Mouse (Mus musculus): ENCODE measurements around the gene Chpf. TPM values are rescaled to one million over a fixed set of nuclear protein-coding genes. Genes with fewer than 3 reads are reported as not detected.

Chpf gene
- polyA plus RNA-seq, 1 experiment from 2014 or later, result 37.5 TPM

GRCm38 (mm10) chr1:75469287-75469825 lies 9.8 kb downstream of the Chpf start:
- Histone ChIP-seq H3K27me3 (ENCODE audit: control insufficient read depth, insufficient read depth, low read depth, low read length) (no peaks in the 10 kb centered on the region), H3K4me2 (ENCODE audit: low read length) (no peak overlapping the region), H3K4me3 (ENCODE audit: low read depth, low read length) (no peak overlapping the region), H3K9me3 (replicated peaks; ENCODE audit: control insufficient read depth, low read length, poor library complexity, severe bottlenecking) (no peaks in the 10 kb centered on the region), H3K4me1 (ENCODE audit: control insufficient read depth, insufficient read depth, low read length) (peaks cover 9% of the 10 kb centered on the region), H3K27ac (ENCODE audit: low read length) (no peak overlapping the region), H3K9ac (ENCODE audit: low read depth, low read length) (no peak overlapping the region), H3K36me3 (ENCODE audit: control insufficient read depth, insufficient read depth, low read length) (peaks cover 13% of the 10 kb centered on the region; the same call in 1 of the 2 replicates)
- WGBS, result 83% methylated on average over 17 of the region's 17 CpGs
- ATAC-seq, result no peak

GRCm38 (mm10) chr1:75467215-75467927 lies 11.7 kb downstream of the Chpf start:
- Histone ChIP-seq H3K9ac (ENCODE audit: low read depth, low read length) (no peak overlapping the region), H3K27ac (ENCODE audit: low read length) (0 out of 2 replicates have a peak overlapping the region, but pooled peaks have one; percentile 1), H3K27me3 (ENCODE audit: control insufficient read depth, insufficient read depth, low read depth, low read length) (no peaks in the 10 kb centered on the region), H3K4me3 (ENCODE audit: low read depth, low read length) (no peak overlapping the region), H3K4me2 (ENCODE audit: low read length) (0 out of 2 replicates have a peak overlapping the region, but pooled peaks have one; percentile 22), H3K4me1 (ENCODE audit: control insufficient read depth, insufficient read depth, low read length) (peaks cover 12% of the 10 kb centered on the region), H3K36me3 (ENCODE audit: control insufficient read depth, insufficient read depth, low read length) (0 out of 2 replicates have a peak, but pooled peaks cover 2% of the 10 kb centered on the region), H3K9me3 (replicated peaks; ENCODE audit: control insufficient read depth, low read length, poor library complexity, severe bottlenecking) (no peaks in the 10 kb centered on the region)
- ATAC-seq, result peak; percentile 76
- WGBS, result 4% methylated on average over 14 of the region's 14 CpGs

- peaks cover 17% of the 10 kb centered on the region for H3K4me1 ChIP-seq (ENCODE audit: control insufficient read depth, insufficient read depth, low read length)
- no peak overlapping the region for H3K4me2 ChIP-seq (ENCODE audit: low read length)
- peak overlapping the region; percentile 49 for H3K9ac ChIP-seq (ENCODE audit: low read depth, low read length)
- no peaks in the 10 kb centered on the region for H3K36me3 ChIP-seq (ENCODE audit: control insufficient read depth, insufficient read depth, low read length)
- peak; percentile 58 for ATAC-seq
- WGBS, result 52% methylated on average over 5 of the region's 5 CpGs
- H3K27me3 ChIP-seq (ENCODE audit: control insufficient read depth, insufficient read depth, low read depth, low read length), result no peaks in the 10 kb centered on the region
- H3K27ac ChIP-seq (ENCODE audit: low read length), result peak overlapping the region; percentile 11
- H3K4me3 ChIP-seq (ENCODE audit: low read depth, low read length), result no peak overlapping the region
- no peaks in the 10 kb centered on the region for H3K9me3 ChIP-seq (replicated peaks; ENCODE audit: control insufficient read depth, low read length, poor library complexity, severe bottlenecking)
Observed at GRCm38 (mm10) chr1:75463652-75464204, 15.4 kb downstream of the Chpf start.

- Histone ChIP-seq H3K9me3 (replicated peaks; ENCODE audit: control insufficient read depth, low read length, poor library complexity, severe bottlenecking) (no peaks in the 10 kb centered on the region), H3K4me2 (ENCODE audit: low read length) (no peak overlapping the region), H3K36me3 (ENCODE audit: control insufficient read depth, insufficient read depth, low read length) (no peaks in the 10 kb centered on the region), H3K27me3 (ENCODE audit: control insufficient read depth, insufficient read depth, low read depth, low read length) (no peaks in the 10 kb centered on the region), H3K27ac (ENCODE audit: low read length) (0 out of 2 replicates have a peak overlapping the region, but pooled peaks have one; percentile 0), H3K4me1 (ENCODE audit: control insufficient read depth, insufficient read depth, low read length) (peaks cover 28% of the 10 kb centered on the region), H3K9ac (ENCODE audit: low read depth, low read length) (no peak overlapping the region), H3K4me3 (ENCODE audit: low read depth, low read length) (no peak overlapping the region)
- no peak for ATAC-seq
- WGBS, result 42% methylated on average over 1 of the region's 1 CpGs
Observed at GRCm38 (mm10) chr1:75462636-75463035, 16.5 kb downstream of the Chpf start.

- ATAC-seq, result no peak
- Histone ChIP-seq H3K27me3 (ENCODE audit: control insufficient read depth, insufficient read depth, low read depth, low read length) (no peaks in the 10 kb centered on the region), H3K9me3 (replicated peaks; ENCODE audit: control insufficient read depth, low read length, poor library complexity, severe bottlenecking) (no peaks in the 10 kb centered on the region), H3K4me2 (ENCODE audit: low read length) (no peak overlapping the region), H3K27ac (ENCODE audit: low read length) (no peak overlapping the region), H3K4me1 (ENCODE audit: control insufficient read depth, insufficient read depth, low read length) (peaks cover 32% of the 10 kb centered on the region), H3K36me3 (ENCODE audit: control insufficient read depth, insufficient read depth, low read length) (no peaks in the 10 kb centered on the region), H3K9ac (ENCODE audit: low read depth, low read length) (no peak overlapping the region), H3K4me3 (ENCODE audit: low read depth, low read length) (no peak overlapping the region)
- 70% methylated on average over 7 of the region's 7 CpGs for WGBS
Observed at GRCm38 (mm10) chr1:75460297-75460696, 18.8 kb downstream of the Chpf start.

GRCm38 (mm10) chr1:75458789-75459684 lies 20.1 kb downstream of the Chpf start:
- H3K9ac ChIP-seq (ENCODE audit: low read depth, low read length), result peak overlapping the region; percentile 58
- H3K4me3 ChIP-seq (ENCODE audit: low read depth, low read length), result peak overlapping the region; percentile 28
- peak overlapping the region; percentile 56 for H3K4me2 ChIP-seq (ENCODE audit: low read length)
- peak overlapping the region; percentile 78 for H3K27ac ChIP-seq (ENCODE audit: low read length)
- no peaks in the 10 kb centered on the region for H3K36me3 ChIP-seq (ENCODE audit: control insufficient read depth, insufficient read depth, low read length)
- 16% methylated on average over 23 of the region's 23 CpGs for WGBS
- H3K9me3 ChIP-seq (replicated peaks; ENCODE audit: control insufficient read depth, low read length, poor library complexity, severe bottlenecking), result no peaks in the 10 kb centered on the region
- no peaks in the 10 kb centered on the region for H3K27me3 ChIP-seq (ENCODE audit: control insufficient read depth, insufficient read depth, low read depth, low read length)
- H3K4me1 ChIP-seq (ENCODE audit: control insufficient read depth, insufficient read depth, low read length), result peaks cover 32% of the 10 kb centered on the region
- ATAC-seq, result no peak

GRCm38 (mm10) chr1:75458025-75458788 lies 20.9 kb downstream of the Chpf start:
- peak overlapping the region; percentile 56 for H3K4me2 ChIP-seq (ENCODE audit: low read length)
- H3K27ac ChIP-seq (ENCODE audit: low read length), result peak overlapping the region; percentile 78
- 3% methylated on average over 41 of the region's 42 CpGs for WGBS
- ATAC-seq, result peak; percentile 69
- peaks cover 28% of the 10 kb centered on the region for H3K4me1 ChIP-seq (ENCODE audit: control insufficient read depth, insufficient read depth, low read length)
- H3K27me3 ChIP-seq (ENCODE audit: control insufficient read depth, insufficient read depth, low read depth, low read length), result no peaks in the 10 kb centered on the region
- H3K9me3 ChIP-seq (replicated peaks; ENCODE audit: control insufficient read depth, low read length, poor library complexity, severe bottlenecking), result no peaks in the 10 kb centered on the region
- H3K4me3 ChIP-seq (ENCODE audit: low read depth, low read length), result peak overlapping the region; percentile 28
- H3K36me3 ChIP-seq (ENCODE audit: control insufficient read depth, insufficient read depth, low read length), result no peaks in the 10 kb centered on the region
- peak overlapping the region; percentile 58 for H3K9ac ChIP-seq (ENCODE audit: low read depth, low read length)

- no peaks in the 10 kb centered on the region for H3K36me3 ChIP-seq (ENCODE audit: control insufficient read depth, insufficient read depth, low read length)
- peaks cover 28% of the 10 kb centered on the region for H3K4me1 ChIP-seq (ENCODE audit: control insufficient read depth, insufficient read depth, low read length)
- H3K27me3 ChIP-seq (ENCODE audit: control insufficient read depth, insufficient read depth, low read depth, low read length), result no peaks in the 10 kb centered on the region
- peak overlapping the region; percentile 58 for H3K9ac ChIP-seq (ENCODE audit: low read depth, low read length)
- WGBS, result under 1% methylated on average over 7 of the region's 10 CpGs
- H3K9me3 ChIP-seq (replicated peaks; ENCODE audit: control insufficient read depth, low read length, poor library complexity, severe bottlenecking), result no peaks in the 10 kb centered on the region
- peak overlapping the region; percentile 78 for H3K27ac ChIP-seq (ENCODE audit: low read length)
- H3K4me2 ChIP-seq (ENCODE audit: low read length), result peak overlapping the region; percentile 56
- H3K4me3 ChIP-seq (ENCODE audit: low read depth, low read length), result no peak overlapping the region; the same call in 1 of the 2 replicates
- ATAC-seq, result peak; percentile 40
Observed at GRCm38 (mm10) chr1:75457710-75458024, 21.4 kb downstream of the Chpf start.
